Mouse (Mus musculus): Measurements from ENCODE around the gene Col5a1. TPM values are rescaled to one million over a fixed set of nuclear protein-coding genes. Genes with fewer than 3 reads are reported as not detected.

The Col5a1 gene
- polyA plus RNA-seq, 1 experiment: 12.3 TPM

GRCm38 (mm10) chr2:27940144-27940543 lies 53.9 kb downstream of the Col5a1 start:
- TF ChIP-seq CTCF (IDR thresholded peaks at IDR 0.05; ENCODE audit: extremely low read depth, insufficient read length, insufficient replicate concordance, low read depth, low read length) (no peak), POLR2A (IDR thresholded peaks at IDR 0.05; ENCODE audit: low read depth, low read length) (no peak)
- Histone ChIP-seq H3K36me3 (ENCODE audit: control insufficient read depth, insufficient read depth, low read length) (no peaks in the 10 kb centered on the region), H3K4me3 (ENCODE audit: low read depth, low read length) (no peak overlapping the region), H3K27me3 (ENCODE audit: control insufficient read depth, insufficient read depth, low read length) (no peaks in the 10 kb centered on the region), H3K27ac (ENCODE audit: insufficient read depth, low read depth, low read length) (no peak overlapping the region), H3K4me1 (ENCODE audit: control insufficient read depth, insufficient read depth, insufficient read length, low read length) (peaks cover 5% of the 10 kb centered on the region)
- WGBS: 81% methylated on average over 12 of the region's 12 CpGs

- TF ChIP-seq POLR2A (IDR thresholded peaks at IDR 0.05; ENCODE audit: low read depth, low read length) (no peak), CTCF (IDR thresholded peaks at IDR 0.05; ENCODE audit: extremely low read depth, insufficient read length, insufficient replicate concordance, low read depth, low read length) (no peak)
- Histone ChIP-seq H3K4me3 (ENCODE audit: low read depth, low read length) (no peak overlapping the region), H3K4me1 (ENCODE audit: control insufficient read depth, insufficient read depth, insufficient read length, low read length) (no peaks in the 10 kb centered on the region), H3K27me3 (ENCODE audit: control insufficient read depth, insufficient read depth, low read length) (no peaks in the 10 kb centered on the region), H3K36me3 (ENCODE audit: control insufficient read depth, insufficient read depth, low read length) (no peaks in the 10 kb centered on the region), H3K27ac (ENCODE audit: insufficient read depth, low read depth, low read length) (no peak overlapping the region)
- WGBS: 95% methylated on average over 4 of the region's 4 CpGs
Measured at GRCm38 (mm10) chr2:27947252-27947651, 61.0 kb downstream of the Col5a1 start.

GRCm38 (mm10) chr2:27947917-27948316 lies 61.7 kb downstream of the Col5a1 start:
- no peaks in the 10 kb centered on the region for H3K4me1 ChIP-seq (ENCODE audit: control insufficient read depth, insufficient read depth, insufficient read length, low read length)
- no peaks in the 10 kb centered on the region for H3K36me3 ChIP-seq (ENCODE audit: control insufficient read depth, insufficient read depth, low read length)
- no peak overlapping the region for H3K4me3 ChIP-seq (ENCODE audit: low read depth, low read length)
- no peaks in the 10 kb centered on the region for H3K27me3 ChIP-seq (ENCODE audit: control insufficient read depth, insufficient read depth, low read length)
- WGBS: 78% methylated on average over 5 of the region's 5 CpGs
- TF ChIP-seq CTCF (IDR thresholded peaks at IDR 0.05; ENCODE audit: extremely low read depth, insufficient read length, insufficient replicate concordance, low read depth, low read length) (no peak), POLR2A (IDR thresholded peaks at IDR 0.05; ENCODE audit: low read depth, low read length) (no peak)
- no peak overlapping the region for H3K27ac ChIP-seq (ENCODE audit: insufficient read depth, low read depth, low read length)

- H3K4me1 ChIP-seq (ENCODE audit: control insufficient read depth, insufficient read depth, insufficient read length, low read length): peaks cover 6% of the 10 kb centered on the region; the same call in 1 of the 2 replicates
- H3K36me3 ChIP-seq (ENCODE audit: control insufficient read depth, insufficient read depth, low read length): no peaks in the 10 kb centered on the region
- TF ChIP-seq POLR2A (IDR thresholded peaks at IDR 0.05; ENCODE audit: low read depth, low read length) (no peak), CTCF (IDR thresholded peaks at IDR 0.05; ENCODE audit: extremely low read depth, insufficient read length, insufficient replicate concordance, low read depth, low read length) (no peak)
- H3K27ac ChIP-seq (ENCODE audit: insufficient read depth, low read depth, low read length): no peak overlapping the region
- H3K4me3 ChIP-seq (ENCODE audit: low read depth, low read length): no peak overlapping the region
- 14% methylated on average over 3 of the region's 3 CpGs for whole genome bisulfite sequencing
- no peaks in the 10 kb centered on the region for H3K27me3 ChIP-seq (ENCODE audit: control insufficient read depth, insufficient read depth, low read length)
Measured at GRCm38 (mm10) chr2:27953866-27954265, 67.6 kb downstream of the Col5a1 start.

GRCm38 (mm10) chr2:27954924-27955323 lies 68.7 kb downstream of the Col5a1 start:
- H3K27ac ChIP-seq (ENCODE audit: insufficient read depth, low read depth, low read length): peak overlapping the region; percentile 41; the same call in 1 of the 2 replicates
- WGBS: 49% methylated on average over 3 of the region's 3 CpGs

GRCm38 (mm10) chr2:27956751-27957150 lies 70.5 kb downstream of the Col5a1 start:
- peak overlapping the region; percentile 62 for H3K27ac ChIP-seq (ENCODE audit: insufficient read depth, low read depth, low read length)
- no peak for TF ChIP-seq CTCF (IDR thresholded peaks at IDR 0.05; ENCODE audit: extremely low read depth, insufficient read length, insufficient replicate concordance, low read depth, low read length)
- no peak for TF ChIP-seq POLR2A (IDR thresholded peaks at IDR 0.05; ENCODE audit: low read depth, low read length)
- peaks cover 6% of the 10 kb centered on the region; the same call in 1 of the 2 replicates for H3K4me1 ChIP-seq (ENCODE audit: control insufficient read depth, insufficient read depth, insufficient read length, low read length)
- no peak overlapping the region for H3K4me3 ChIP-seq (ENCODE audit: low read depth, low read length)
- no peaks in the 10 kb centered on the region for H3K27me3 ChIP-seq (ENCODE audit: control insufficient read depth, insufficient read depth, low read length)
- WGBS: 78% methylated on average over 7 of the region's 7 CpGs
- H3K36me3 ChIP-seq (ENCODE audit: control insufficient read depth, insufficient read depth, low read length): no peaks in the 10 kb centered on the region

More at GRCm38 (mm10) chr2:27954924-27955323, 68.7 kb downstream of the Col5a1 start:
- H3K4me3 ChIP-seq (ENCODE audit: low read depth, low read length): no peak overlapping the region
- TF ChIP-seq POLR2A (IDR thresholded peaks at IDR 0.05; ENCODE audit: low read depth, low read length) (no peak), CTCF (IDR thresholded peaks at IDR 0.05; ENCODE audit: extremely low read depth, insufficient read length, insufficient replicate concordance, low read depth, low read length) (no peak)
- H3K27me3 ChIP-seq (ENCODE audit: control insufficient read depth, insufficient read depth, low read length): no peaks in the 10 kb centered on the region
- no peaks in the 10 kb centered on the region for H3K36me3 ChIP-seq (ENCODE audit: control insufficient read depth, insufficient read depth, low read length)
- peaks cover 6% of the 10 kb centered on the region; the same call in 1 of the 2 replicates for H3K4me1 ChIP-seq (ENCODE audit: control insufficient read depth, insufficient read depth, insufficient read length, low read length)

- no peaks in the 10 kb centered on the region for H3K27me3 ChIP-seq (ENCODE audit: control insufficient read depth, insufficient read depth, low read length)
- H3K4me1 ChIP-seq (ENCODE audit: control insufficient read depth, insufficient read depth, insufficient read length, low read length): peaks cover 6% of the 10 kb centered on the region; the same call in 1 of the 2 replicates
- 45% methylated on average over 5 of the region's 5 CpGs for WGBS
- H3K27ac ChIP-seq (ENCODE audit: insufficient read depth, low read depth, low read length): peak overlapping the region; percentile 46
- TF ChIP-seq POLR2A (IDR thresholded peaks at IDR 0.05; ENCODE audit: low read depth, low read length): no peak
- no peak for TF ChIP-seq CTCF (IDR thresholded peaks at IDR 0.05; ENCODE audit: extremely low read depth, insufficient read length, insufficient replicate concordance, low read depth, low read length)
- no peak overlapping the region for H3K4me3 ChIP-seq (ENCODE audit: low read depth, low read length)
- H3K36me3 ChIP-seq (ENCODE audit: control insufficient read depth, insufficient read depth, low read length): no peaks in the 10 kb centered on the region
Measured at GRCm38 (mm10) chr2:27957184-27957583, 71.0 kb downstream of the Col5a1 start.

Data from small intestine, adult 2 months (tissue).